Mouse (Mus musculus): Measurements from ENCODE around the gene Nr2c2.

The Nr2c2 gene

DNA sequence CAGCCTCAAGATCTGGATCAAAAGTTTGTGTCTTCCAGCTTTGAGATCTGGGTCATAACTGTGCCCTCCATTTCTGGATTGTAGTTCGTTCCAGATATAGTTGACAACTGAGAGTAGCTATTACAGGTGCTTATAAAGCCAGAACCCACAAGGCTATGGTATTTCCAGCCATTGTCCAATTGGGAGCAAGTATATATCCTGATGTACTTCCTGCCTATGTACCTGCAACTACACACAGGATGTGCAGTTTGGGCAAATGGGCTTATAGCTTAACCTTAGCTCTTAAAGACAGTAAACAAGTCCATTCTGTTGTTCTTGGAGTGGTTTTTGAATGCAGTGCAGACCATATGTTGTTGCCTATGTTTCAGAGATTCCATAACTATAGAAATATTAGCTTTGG is 40.3 kb downstream of the Nr2c2 start:
- DNase-seq = no peak

DNA sequence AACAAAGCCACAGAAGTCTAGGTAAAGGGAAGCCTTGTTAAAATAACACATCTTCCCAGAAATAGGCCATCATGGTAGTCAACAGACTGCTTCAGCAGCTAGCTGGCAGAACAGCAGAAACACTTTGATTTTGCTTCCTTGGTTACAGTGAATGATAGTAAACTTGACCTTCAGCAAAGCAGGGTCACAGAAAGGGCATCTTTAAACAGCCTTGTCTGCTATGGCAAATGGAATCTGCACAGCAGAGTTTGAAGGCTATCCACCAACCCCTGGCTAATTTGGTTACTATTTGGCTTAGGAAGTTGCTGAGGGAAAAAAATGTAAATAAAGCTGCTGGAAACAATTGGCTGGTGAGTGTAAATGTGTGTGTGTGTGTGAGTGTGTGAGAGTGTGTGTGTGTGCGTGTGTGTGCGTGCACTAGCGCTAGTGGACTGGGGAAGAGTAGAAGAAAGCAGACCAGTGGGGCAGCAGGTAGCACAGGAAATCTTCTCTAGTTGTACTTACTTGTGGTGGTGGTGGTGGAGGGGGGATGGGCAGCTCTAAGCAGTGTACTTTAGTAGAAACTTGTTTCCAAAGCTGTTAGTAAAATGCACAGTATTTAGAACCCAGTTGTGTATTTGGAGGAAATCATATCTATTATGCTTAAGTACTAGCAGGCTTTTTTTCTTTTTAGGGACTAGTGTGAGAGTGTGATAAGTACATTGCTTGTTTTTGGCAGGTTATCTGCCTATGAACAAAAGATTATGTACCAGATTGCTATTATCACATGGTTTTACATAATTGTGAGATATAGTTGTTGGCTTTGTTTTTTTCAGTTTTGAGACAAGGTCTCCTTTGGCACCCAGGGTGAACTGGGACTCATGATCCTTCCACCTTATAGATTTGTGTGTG is 41.1 kb downstream of the Nr2c2 start:
- DNase-seq = no peak

DNA sequence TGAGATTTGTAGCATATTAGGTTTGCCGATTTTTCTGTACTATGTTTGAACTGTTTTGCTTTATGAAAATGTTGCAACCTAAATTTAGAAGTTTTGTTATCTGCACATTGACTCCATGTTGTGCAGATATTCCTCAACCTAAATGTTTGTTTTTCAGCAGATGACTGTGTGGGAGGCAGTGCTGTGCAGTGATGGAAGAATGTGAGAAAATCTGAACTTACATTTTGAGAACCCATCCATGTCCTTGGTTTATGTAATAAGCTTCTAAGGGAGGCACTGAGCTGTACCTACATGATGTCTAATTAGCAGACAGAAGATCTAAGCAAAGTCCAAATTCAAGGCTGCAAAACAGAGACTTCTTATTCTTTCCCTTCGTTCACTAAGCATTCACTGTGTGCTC is 42.4 kb downstream of the Nr2c2 start:
- DNase-seq = peak; percentile 57

DNA sequence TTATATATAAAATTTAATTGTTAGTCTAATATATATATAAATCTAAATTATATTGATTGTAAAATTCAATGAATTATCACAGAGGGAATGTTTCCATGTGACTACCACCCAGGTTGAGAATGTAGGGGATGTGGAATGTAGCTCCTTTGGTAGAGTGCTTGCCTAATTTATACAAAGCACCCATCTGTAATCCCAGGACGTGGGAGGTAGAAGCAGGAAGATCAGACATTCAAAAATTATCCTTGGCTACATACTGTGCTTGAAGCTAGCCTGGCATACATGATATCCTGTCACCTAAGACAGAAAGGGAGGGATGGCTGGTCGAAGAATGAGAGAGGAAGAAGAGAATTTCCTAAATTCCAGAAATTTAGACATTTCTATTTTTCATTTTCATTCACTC is 45.2 kb downstream of the Nr2c2 start:
- peak; percentile 36 for DNase-seq

DNA sequence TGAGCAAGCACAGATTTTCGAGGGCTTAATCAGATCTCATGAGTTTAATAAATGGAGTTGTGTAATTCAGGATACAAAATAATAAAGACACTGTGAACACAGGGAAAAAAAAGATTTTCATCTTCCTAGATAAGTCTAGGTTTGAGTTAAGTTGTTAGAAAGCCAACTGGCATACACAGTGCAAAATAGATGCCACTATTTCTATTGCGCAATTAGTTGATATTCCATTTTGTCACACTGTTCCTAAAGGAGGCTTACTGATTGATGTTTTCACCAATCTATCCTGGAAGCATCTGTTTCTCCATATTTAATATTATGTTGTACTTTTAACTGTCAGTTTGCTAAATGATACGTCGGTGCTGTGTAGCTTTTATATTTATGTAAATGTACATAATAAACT is 54.7 kb downstream of the Nr2c2 start:
- no peak for DNase-seq

DNA sequence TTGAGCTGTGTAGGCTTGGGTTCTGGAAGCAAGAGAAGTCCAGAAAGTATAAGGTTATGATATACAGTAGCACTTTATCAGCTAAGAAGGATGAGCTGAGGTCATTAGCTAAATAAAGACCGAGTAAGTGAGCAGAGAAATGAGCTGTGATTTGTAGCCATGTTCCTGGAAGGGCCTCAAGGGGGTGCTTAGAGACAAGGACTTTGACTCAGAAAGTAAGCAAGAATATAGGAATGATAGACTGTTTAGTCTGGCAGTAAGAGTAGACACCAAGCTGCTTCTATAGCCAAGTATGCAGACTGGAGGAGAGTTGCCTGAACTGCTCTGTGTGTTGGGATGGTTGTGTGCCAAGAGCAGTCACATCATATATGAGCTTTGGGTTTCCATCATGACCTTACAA is 62.6 kb downstream of the Nr2c2 start:
- no peak for DNase-seq

DNA sequence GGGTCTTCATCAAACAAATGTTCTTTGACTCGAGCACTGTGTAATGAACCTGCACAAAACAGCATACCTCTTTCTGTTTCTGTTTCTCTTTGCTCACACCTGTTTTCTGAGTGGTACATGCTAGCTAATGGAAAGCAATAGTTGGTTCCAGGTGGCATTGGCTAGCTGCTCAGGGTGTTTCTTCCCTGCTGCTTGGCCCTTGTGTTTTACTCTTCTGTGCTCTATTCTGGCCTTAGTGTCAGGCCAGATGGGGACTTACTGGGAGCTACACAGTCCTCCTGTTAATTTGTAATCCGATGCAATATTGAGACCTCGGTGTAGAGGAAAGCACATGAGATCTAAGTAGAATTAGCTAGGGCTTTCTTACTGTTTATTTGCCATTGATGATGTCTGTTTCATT is 67.6 kb downstream of the Nr2c2 start:
- DNase-seq = no peak

DNA sequence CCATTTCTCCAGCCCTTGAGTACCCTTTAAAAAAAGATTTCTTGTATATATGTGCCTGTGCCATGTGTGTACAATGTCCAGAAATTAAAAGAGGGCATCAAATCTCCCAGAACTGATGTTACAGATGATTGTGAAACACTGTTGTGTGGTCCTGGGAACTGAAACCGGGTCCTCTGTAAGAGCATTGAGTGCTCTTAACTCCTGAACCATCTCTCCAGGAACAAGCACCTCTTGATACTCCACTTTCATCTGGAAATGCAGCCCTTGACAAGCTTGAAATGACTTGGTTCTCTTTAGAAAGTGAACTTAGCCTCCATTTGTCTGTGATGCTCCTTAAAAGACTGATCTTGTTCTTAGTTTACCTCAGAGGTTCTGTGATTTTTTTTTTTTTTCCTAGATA is 71.5 kb downstream of the Nr2c2 start:
- DNase-seq = no peak

DNA sequence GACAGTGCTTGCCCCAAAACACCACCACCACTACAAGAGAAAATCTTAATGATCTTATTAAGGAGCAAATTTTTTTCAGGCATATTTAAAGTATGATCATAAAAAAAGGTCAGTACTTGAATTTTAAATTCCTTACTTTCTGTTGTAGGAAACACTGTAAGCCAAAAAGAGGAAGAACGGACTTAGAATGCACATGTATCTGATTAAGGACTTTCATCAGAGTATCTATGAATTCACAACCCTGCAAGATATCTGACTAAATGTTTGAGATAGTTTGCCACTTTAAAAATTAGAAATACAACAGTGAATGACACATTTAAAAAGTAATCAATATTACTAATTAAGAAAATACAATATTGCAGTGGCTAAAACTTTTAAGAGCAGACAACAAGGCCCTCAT is 85.3 kb downstream of the Nr2c2 start:
- DNase-seq = no peak

DNA sequence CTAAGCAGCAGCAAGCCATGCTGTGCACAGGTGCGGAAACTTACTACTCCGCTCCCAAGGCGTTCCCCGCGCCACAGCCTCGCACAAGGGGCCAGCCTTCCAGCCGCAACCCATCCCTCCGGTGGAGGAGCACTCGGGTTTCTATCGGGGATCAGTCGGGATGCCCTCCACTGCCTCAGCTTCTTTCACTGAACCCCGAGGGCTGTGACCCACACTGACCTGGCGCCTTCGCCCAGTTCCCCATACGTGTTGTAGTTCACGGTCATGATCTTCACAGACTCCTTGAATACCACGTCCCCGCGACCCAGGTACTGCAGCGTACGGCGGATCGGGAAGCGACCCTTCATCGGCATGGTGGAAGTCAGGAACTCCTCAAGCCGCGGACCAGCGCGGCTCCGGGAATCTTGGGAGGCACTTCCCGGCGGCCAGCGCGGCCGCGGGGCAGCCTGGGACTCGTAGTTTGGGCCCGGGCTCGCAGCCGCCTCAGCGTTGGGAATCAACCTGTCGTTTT is 92.5 kb downstream of the Nr2c2 start, which contains the start of gene Mrps25:
TSS of gene Mrps25 (minus strand) at position 413 of the 511 bp plus-strand sequence.
- peak; percentile 85 for DNase-seq

DNA sequence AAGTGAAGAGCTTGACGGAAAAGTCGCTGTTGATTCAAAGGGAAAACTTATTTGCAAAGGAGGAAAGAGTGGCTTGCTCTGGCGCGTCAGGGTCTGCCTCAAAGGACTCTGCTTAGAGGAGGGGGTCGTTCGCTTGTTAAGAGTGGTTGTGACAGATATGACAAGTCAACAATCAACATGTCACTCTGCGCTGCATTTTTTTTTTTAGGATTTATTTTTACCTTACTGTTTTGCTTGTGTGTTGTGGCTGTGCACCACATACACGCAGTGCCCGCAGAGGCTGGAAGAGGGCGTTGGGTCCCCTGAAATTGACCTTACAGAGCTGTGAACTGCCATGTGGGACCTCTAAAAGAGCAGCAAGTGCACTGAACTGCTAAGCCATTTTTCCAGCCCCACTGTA is 93.0 kb downstream of the Nr2c2 start:
- no peak for DNase-seq

DNA sequence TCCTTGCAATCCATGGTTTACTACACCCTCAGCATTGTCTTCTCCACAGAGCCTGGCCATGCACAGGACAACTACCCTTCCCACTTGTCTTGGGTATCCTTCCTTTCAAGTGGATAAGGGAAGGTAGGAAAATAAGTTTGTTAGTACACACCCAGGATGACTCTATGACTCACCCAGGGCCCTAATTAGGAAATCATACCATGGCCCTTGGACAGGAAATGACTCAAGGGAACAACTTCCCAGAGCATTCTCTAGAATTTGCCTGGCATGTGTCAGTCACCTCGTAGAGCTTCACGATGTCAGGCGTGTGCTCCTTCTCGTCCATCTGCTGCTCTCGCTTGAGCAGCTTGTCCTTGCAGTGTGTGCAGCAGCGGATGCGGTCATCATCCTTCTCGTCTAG is 108.2 kb downstream of the Nr2c2 start:
- no peak for DNase-seq

DNA sequence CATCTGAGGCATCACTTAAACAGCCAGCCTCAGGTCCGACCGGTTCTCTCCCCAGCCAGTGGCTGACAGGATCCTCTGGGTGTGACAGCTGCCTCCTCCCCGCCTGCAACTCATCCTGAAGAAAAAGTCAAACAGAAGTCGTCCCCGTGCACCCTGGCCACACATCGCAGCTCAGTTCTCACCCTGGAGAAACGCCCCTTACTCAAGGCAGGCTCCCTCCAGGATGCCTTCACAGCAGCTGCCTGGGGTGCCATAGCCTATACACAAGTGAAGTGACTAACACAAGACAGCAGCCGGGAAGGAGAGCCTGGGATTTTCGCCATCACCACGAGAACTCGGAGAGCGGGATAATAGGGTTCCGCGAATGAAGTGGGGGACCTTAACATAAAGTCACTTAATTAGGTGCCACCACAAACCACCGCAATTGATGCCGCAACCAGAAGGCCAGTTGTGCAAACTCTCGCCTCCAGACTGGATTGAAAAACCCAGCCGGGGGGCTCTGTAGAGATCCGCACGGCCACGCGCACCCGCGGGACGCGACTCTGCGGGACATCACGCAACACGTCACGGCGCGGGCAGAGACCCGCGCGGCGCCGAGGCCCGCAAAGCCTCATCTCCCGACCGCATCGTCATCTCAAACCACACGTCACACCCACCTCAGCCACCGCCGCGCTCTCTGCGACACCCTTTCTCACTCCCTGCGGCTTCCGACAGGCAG is 123.0 kb downstream of the Nr2c2 start:
- no peak for DNase-seq

DNA sequence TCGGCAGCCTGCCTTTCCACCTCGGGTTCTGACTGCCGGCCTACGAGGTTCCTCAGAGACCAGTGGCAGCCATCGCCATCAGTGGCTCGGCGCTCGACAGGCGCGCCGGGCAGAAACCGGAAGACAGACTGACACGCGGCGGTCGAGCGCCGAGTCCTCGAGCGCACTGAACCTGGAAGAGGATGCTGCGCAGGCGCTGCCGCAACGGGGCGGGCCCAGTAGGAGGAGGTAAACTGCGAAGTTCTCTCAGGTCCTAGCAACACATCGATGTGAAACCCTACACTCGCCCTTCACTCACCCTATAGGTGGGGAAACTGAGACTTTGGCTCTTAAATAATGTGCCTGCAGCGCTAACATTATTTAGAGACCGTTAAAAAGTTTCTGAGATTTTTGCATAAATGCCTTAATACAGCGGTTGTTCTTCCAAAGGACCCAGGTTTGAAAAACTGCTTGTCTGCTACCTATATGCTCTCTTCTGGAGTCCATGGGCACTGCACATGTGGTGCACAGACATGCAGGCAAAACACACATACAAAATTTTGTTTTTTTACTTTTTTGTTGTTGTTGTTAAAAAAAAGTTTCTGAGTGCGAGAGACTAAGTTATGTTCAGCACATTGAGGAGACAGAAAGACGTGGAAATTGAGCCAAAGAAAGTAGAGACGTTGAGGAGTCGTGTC is 123.7 kb downstream of the Nr2c2 start, which contains the start of gene Rbsn:
TSS of gene Rbsn (minus strand) at position 153 of the 677 bp plus-strand sequence.
- peak; percentile 95 for DNase-seq

DNA sequence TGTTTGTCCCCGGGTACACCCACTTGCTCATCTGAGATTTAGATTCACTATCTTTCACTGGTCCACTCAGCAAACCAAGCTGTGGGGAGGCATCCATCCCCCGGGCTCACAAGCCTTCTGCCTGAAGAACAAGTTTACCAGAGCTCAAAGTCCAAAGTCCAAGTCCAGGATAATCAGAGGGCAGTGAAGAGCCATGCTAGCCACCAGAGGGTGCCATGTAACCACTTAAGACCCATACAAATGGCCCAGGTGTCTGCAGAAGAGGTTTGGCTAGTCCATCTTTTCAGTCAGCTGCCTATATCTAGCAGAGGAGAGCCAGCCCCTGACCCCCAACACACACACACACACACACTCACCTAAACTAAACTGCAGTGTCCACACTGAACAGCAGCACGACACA is 128.3 kb downstream of the Nr2c2 start:
- DNase-seq = peak; percentile 25

DNA sequence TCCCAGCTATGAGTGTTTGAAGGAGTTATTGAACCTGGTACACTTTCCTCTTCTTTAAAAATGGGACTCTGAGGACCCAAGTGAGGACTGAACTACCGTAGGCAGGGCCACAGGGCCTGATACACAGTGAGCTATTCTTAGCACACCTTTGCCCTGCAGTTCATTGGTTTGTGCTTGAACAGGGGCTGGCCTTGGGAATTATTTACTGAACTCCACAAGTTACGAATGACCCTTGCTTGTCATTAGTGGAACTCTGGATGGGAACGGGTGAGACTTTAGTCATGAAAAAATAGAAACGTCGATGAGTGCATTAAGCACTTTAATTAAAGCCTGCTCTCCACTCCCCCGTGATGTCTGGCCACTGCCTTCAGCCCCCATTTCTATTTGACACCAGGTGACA is 130.4 kb downstream of the Nr2c2 start:
- DNase-seq = no peak

DNA sequence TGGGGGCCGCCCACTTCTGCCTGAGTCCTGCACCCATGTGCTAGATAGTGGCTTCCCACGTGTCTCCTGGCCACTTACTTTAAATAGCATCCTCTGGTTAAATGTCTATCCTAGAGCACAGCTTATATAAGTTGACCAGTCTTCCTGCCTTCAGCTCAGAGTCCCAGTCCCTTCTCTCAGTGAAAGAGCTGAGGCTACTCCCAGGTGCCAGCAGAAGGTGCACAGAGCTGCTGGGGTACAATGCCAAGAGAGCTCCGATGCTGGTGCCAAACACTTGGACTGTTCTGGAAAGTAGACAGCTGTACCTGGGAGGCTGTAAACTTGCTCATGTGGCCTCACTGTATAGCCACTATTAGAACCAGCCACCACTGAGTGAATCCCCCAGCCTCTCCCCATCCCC is 130.8 kb downstream of the Nr2c2 start:
- no peak for DNase-seq

Data from right cerebral cortex, adult 18-20 months (tissue).